Mouse (Mus musculus) liver, embryonic 14.5 days (tissue): ENCODE data around the gene Cx3cr1. TPM values are rescaled to one million over a fixed set of nuclear protein-coding genes. Genes with fewer than 3 reads are reported as not detected.

Experiments used
- ATAC-seq: fragments of 200-750 bp; cut with Nextera tagmentation; 2 replicates; pipeline ENCODE4 v1.8.0; 2017; ENCODE audit warnings: moderate number of reproducible peaks, mild to moderate bottlenecking, moderate library complexity; ENCODE audit not compliant: insufficient read depth
- DNase-seq, 3 experiments: peaks; one replicate each; pipeline ENCODE4 v3.0.0-alpha.2; 2012 to 2013; ENCODE audit warnings: low read depth in 3 of 3, low spot score in 3 of 3
- H3K27ac ChIP-seq: fragments of 300-500 bp; sonication (generic); 2 replicates; pipeline ENCODE4 v1.5.1; 2014; ENCODE audit warnings: moderate library complexity, mild to moderate bottlenecking, control low read depth, inconsistent platforms
- H3K27me3 ChIP-seq: fragments of 300-500 bp; sonication (generic); 2 replicates; pipeline ENCODE4 v1.6.1; 2014; ENCODE audit warnings: mild to moderate bottlenecking, low read length, moderate library complexity; ENCODE audit not compliant: control insufficient read depth, insufficient read depth
- H3K36me3 ChIP-seq: fragments of 300-500 bp; sonication (generic); replicated peaks from 2 replicates; pipeline ENCODE4 v1.6.1; 2014; ENCODE audit warnings: low read depth; ENCODE audit not compliant: control insufficient read depth, insufficient read depth
- H3K4me1 ChIP-seq, 2 experiments: fragments of 200-500 bp in 1 of 2; fragments of 300-500 bp in 1 of 2; sonication (generic) in 1 of 2; replicated peaks; 2 replicates each; pipeline ENCODE4 v1.6.1; 2012 to 2014; ENCODE audit warnings: antibody characterized with exemption in 1 of 2, inconsistent platforms in 1 of 2, low read length in 1 of 2; ENCODE audit not compliant: control insufficient read depth in 2 of 2, insufficient read depth in 2 of 2
- H3K4me2 ChIP-seq: fragments of 300-500 bp; sonication (generic); 2 replicates; pipeline ENCODE4 v1.6.1; 2014; ENCODE audit warnings: low read depth, mild to moderate bottlenecking, control low read depth, moderate library complexity
- H3K4me3 ChIP-seq, 2 experiments: fragments of 200-500 bp in 1 of 2; fragments of 300-500 bp in 1 of 2; sonication (generic) in 1 of 2; 2 replicates each; pipeline ENCODE4 v1.5.1; 2012 to 2014; ENCODE audit warnings: low read depth in 2 of 2, low read length in 2 of 2, mild to moderate bottlenecking in 2 of 2, control low read depth in 1 of 2, inconsistent platforms in 1 of 2, moderate library complexity in 1 of 2; ENCODE audit not compliant: insufficient read depth in 1 of 2
- H3K9ac ChIP-seq: fragments of 300-500 bp; sonication (generic); replicated peaks from 2 replicates; pipeline ENCODE4 v1.6.1; 2014; ENCODE audit warnings: mild to moderate bottlenecking, control low read depth, moderate library complexity
- H3K9me3 ChIP-seq: fragments of 300-500 bp; sonication (generic); 2 replicates; pipeline ENCODE4 v1.6.1; 2016; ENCODE audit warnings: low read length, mixed read lengths; ENCODE audit not compliant: control insufficient read depth
- CTCF ChIP-seq: IDR thresholded peaks from 2 replicates; pipeline ENCODE4 v1.5.1; 2016; ENCODE audit warnings: antibody characterized with exemption, low read depth, control low read depth
- EP300 ChIP-seq: IDR thresholded peaks from 2 replicates; pipeline ENCODE4 v1.6.1; 2016; ENCODE audit warnings: antibody characterized with exemption, low read depth
- WGBS: fragments of 180-500 bp; shearing (Covaris S2); extraction: QIAGEN DNeasy Blood & Tissue Kit; methylation state at CpG from one replicate; pipeline ENCODE4 v1.1.7; 2014; ENCODE audit not compliant: insufficient replicate concordance; 5-methylcytosine and 5-hydroxymethylcytosine counted together
- polyA plus RNA-seq, 2 experiments: library from polyadenylated mRNA; depleted of rRNA in 1 of 2; stranded (reverse) in 1 of 2; unstranded in 1 of 2; fragments of >200 nt; fragmentation: Nextera tagmentation in 1 of 2; extraction: Ambion mirVana in 1 of 2; gene quantifications; 2 replicates each; pipeline versions ENCODE4 v1.2.1 to v1.2.3; 2012 to 2014

Cx3cr1 gene
- polyA plus RNA-seq, 2 experiments: 0.69 to 1.4 TPM

GRCm38 (mm10) chr9:120095886-120096285 lies 26.2 kb upstream of the Cx3cr1 start:
- no peaks in the 10 kb centered on the region; the same call in 1 of the 2 replicates for H3K27me3 ChIP-seq
- TF ChIP-seq EP300: no peak
- no peak for TF ChIP-seq CTCF
- no peaks in the 10 kb centered on the region for H3K9me3 ChIP-seq
- no peak for ATAC-seq
- no peak overlapping the region for H3K27ac ChIP-seq
- no peak overlapping the region for H3K9ac ChIP-seq
- H3K4me3 ChIP-seq: no peak overlapping the region
- no peaks in the 10 kb centered on the region for H3K36me3 ChIP-seq
- no peak overlapping the region for H3K4me2 ChIP-seq
- 23% methylated on average over 7 of the region's 7 CpGs for WGBS
- no peak for DNase-seq
- H3K4me1 ChIP-seq: 0 out of 4 replicates have a peak, but pooled peaks cover 0 to 3% of the 10 kb centered on the region in 2 experiments

GRCm38 (mm10) chr9:120093701-120094100 lies 24.0 kb upstream of the Cx3cr1 start:
- no peak for TF ChIP-seq EP300
- TF ChIP-seq CTCF: no peak
- no peaks in the 10 kb centered on the region for H3K4me1 ChIP-seq
- ATAC-seq (no peak), DNase-seq (no peak)
- H3K9ac ChIP-seq: no peak overlapping the region
- WGBS: 68% methylated on average over 13 of the region's 13 CpGs
- H3K27me3 ChIP-seq: no peaks in the 10 kb centered on the region; the same call in 1 of the 2 replicates
- no peaks in the 10 kb centered on the region for H3K36me3 ChIP-seq
- no peak overlapping the region for H3K27ac ChIP-seq
- H3K9me3 ChIP-seq: no peaks in the 10 kb centered on the region
- H3K4me3 ChIP-seq: no peak overlapping the region
- no peak overlapping the region for H3K4me2 ChIP-seq

GRCm38 (mm10) chr9:120091696-120092238 lies 22.1 kb upstream of the Cx3cr1 start, which contains the start of gene Ccr8:
Gene Ccr8 (plus strand): TSS chr9:120092114.
- H3K4me2 ChIP-seq: no peak within 1 kb of the TSS
- no peak for ATAC-seq
- no peak within 1 kb of the TSS for H3K4me3 ChIP-seq
- H3K9me3 ChIP-seq: no peaks in the 10 kb centered on the region
- H3K9ac ChIP-seq: no peak within 1 kb of the TSS
- DNase-seq: no peak
- H3K36me3 ChIP-seq: no peaks in the 10 kb centered on the region
- whole genome bisulfite sequencing: 57% methylated on average over 5 of the region's 5 CpGs
- H3K27me3 ChIP-seq: no peaks in the 10 kb centered on the region; the same call in 1 of the 2 replicates
- no peak within 1 kb of the TSS for H3K27ac ChIP-seq
- no peak for TF ChIP-seq EP300
- no peak for TF ChIP-seq CTCF
- H3K4me1 ChIP-seq: no peaks in the 10 kb centered on the region

- Histone ChIP-seq H3K4me3 (no peak overlapping the region), H3K27ac (no peak overlapping the region), H3K4me2 (no peak overlapping the region), H3K9ac (no peak overlapping the region), H3K4me1 (no peaks in the 10 kb centered on the region), H3K36me3 (no peaks in the 10 kb centered on the region), H3K27me3 (no peaks in the 10 kb centered on the region; the same call in 1 of the 2 replicates), H3K9me3 (no peaks in the 10 kb centered on the region)
- ATAC-seq (no peak), DNase-seq (no peak)
- TF ChIP-seq EP300 (no peak), CTCF (no peak)
- 66% methylated on average over 10 of the region's 10 CpGs for WGBS
Measured at GRCm38 (mm10) chr9:120091086-120091485, 21.4 kb upstream of the Cx3cr1 start.

GRCm38 (mm10) chr9:120089125-120089524 lies 19.4 kb upstream of the Cx3cr1 start:
- H3K27ac ChIP-seq: no peak overlapping the region
- no peaks in the 10 kb centered on the region; the same call in 1 of the 2 replicates for H3K27me3 ChIP-seq
- ATAC-seq (no peak), DNase-seq (no peak)
- H3K4me3 ChIP-seq: no peak overlapping the region
- no peak overlapping the region for H3K4me2 ChIP-seq
- no peaks in the 10 kb centered on the region for H3K36me3 ChIP-seq
- no peaks in the 10 kb centered on the region for H3K9me3 ChIP-seq
- H3K4me1 ChIP-seq: no peaks in the 10 kb centered on the region
- 63% methylated on average over 7 of the region's 7 CpGs for WGBS
- TF ChIP-seq CTCF: peak; percentile 39; the same call in 1 of the 2 replicates
- no peak for TF ChIP-seq EP300
- no peak overlapping the region for H3K9ac ChIP-seq
